Comparison of ENCODE assay signal across 17 mouse cellular contexts in genomic region chr19:11813136-11813535, GRCm38 (mm10). TPM values are rescaled to one million over a fixed set of nuclear protein-coding genes. Genes with fewer than 3 reads are reported as not detected.
A peak's percentile ranks its signal among the peaks of the same experiment; 100 is the strongest.
DNase-seq lines count a peak whose midpoint lies in the region; ATAC-seq and TF ChIP-seq lines count a peak whose summit lies in the region.
"Had no signal": no experiment of that assay in that cellular context is flagged by ENCODE, and none has a peak within 500 bp of the region (broad histone marks: within the 10 kb centered on the region; RNA-seq: fewer than 3 reads in every experiment).

No protein-coding gene starts in this region.

- no peak overlapping the region for H3K4me3 ChIP-seq in heart, postnatal 0 days (ENCODE audit: low read depth, low read length)
- H3K4me3 ChIP-seq in midbrain, embryonic 11.5 days (ENCODE audit: low read depth, low read length) = no peak overlapping the region
- no peak overlapping the region for H3K4me3 ChIP-seq in midbrain, postnatal 0 days (ENCODE audit: low read depth, low read length)
- no peak overlapping the region for H3K4me3 ChIP-seq in midbrain, embryonic 13.5 days (replicated peaks)
- H3K4me3 ChIP-seq: hindbrain, embryonic 12.5 days; limb, embryonic 13.5 days had no signal

- WGBS in heart, postnatal 0 days = 58% methylated on average over 4 of the region's 4 CpGs
- WGBS in midbrain, embryonic 11.5 days = 46% methylated on average over 4 of the region's 4 CpGs
- 42% methylated on average over 4 of the region's 4 CpGs for WGBS in midbrain, postnatal 0 days
- WGBS in midbrain, embryonic 13.5 days = 44% methylated on average over 4 of the region's 4 CpGs

- intact Hi-C loops in heart, postnatal 25 days (cut with DNase I) = no loop called here

- no peaks in the 10 kb centered on the region for H3K4me1 ChIP-seq in heart, postnatal 0 days (ENCODE audit: control insufficient read depth, insufficient read depth)
- H3K4me1 ChIP-seq in midbrain, embryonic 11.5 days (ENCODE audit: control insufficient read depth, insufficient read depth, low read length) = peaks cover 39% of the 10 kb centered on the region
- H3K4me1 ChIP-seq in midbrain, postnatal 0 days (ENCODE audit: insufficient read depth, low read length) = peaks cover 11% of the 10 kb centered on the region; the same call in 1 of the 2 replicates
- H3K4me1 ChIP-seq in midbrain, embryonic 13.5 days (replicated peaks) = peaks cover 55% of the 10 kb centered on the region
- H3K4me1 ChIP-seq: limb, embryonic 13.5 days had no signal

- no peak for ATAC-seq in heart, postnatal 0 days (ENCODE audit: insufficient read depth, low read depth)
- no peak for ATAC-seq in midbrain, embryonic 11.5 days (ENCODE audit: low FRiP score)
- ATAC-seq in midbrain, postnatal 0 days (ENCODE audit: low FRiP score) = no peak
- ATAC-seq in midbrain, embryonic 13.5 days = 0 out of 2 replicates have a peak, but pooled peaks have one; percentile 2
- ATAC-seq: forebrain, postnatal 0 days; intestine, embryonic 16.5 days; liver, postnatal 0 days had no signal

- no peaks in the 10 kb centered on the region for H3K9me3 ChIP-seq in heart, postnatal 0 days (replicated peaks; ENCODE audit: control insufficient read depth, low read length)
- no peaks in the 10 kb centered on the region for H3K9me3 ChIP-seq in midbrain, embryonic 11.5 days (ENCODE audit: control insufficient read depth, low read length)
- no peaks in the 10 kb centered on the region for H3K9me3 ChIP-seq in midbrain, postnatal 0 days (ENCODE audit: low read length)
- H3K9me3 ChIP-seq in midbrain, embryonic 13.5 days = no peaks in the 10 kb centered on the region
- H3K9me3 ChIP-seq: hindbrain, embryonic 12.5 days; limb, embryonic 13.5 days had no signal

- H3K27ac ChIP-seq in heart, postnatal 0 days (ENCODE audit: low read depth) = peak overlapping the region; percentile 81
- peak overlapping the region; percentile 79 for H3K27ac ChIP-seq in midbrain, embryonic 11.5 days (ENCODE audit: low read depth, low read length)
- no peak overlapping the region; the same call in 1 of the 2 replicates for H3K27ac ChIP-seq in midbrain, postnatal 0 days (ENCODE audit: low read depth, low read length)
- peak overlapping the region; percentile 64 for H3K27ac ChIP-seq in midbrain, embryonic 13.5 days
- H3K27ac ChIP-seq: hindbrain, embryonic 12.5 days; limb, embryonic 13.5 days had no signal

- no peak overlapping the region for H3K9ac ChIP-seq in heart, postnatal 0 days (replicated peaks; ENCODE audit: low read depth, low read length)
- no peak overlapping the region for H3K9ac ChIP-seq in midbrain, embryonic 11.5 days (ENCODE audit: low read length)
- no peak overlapping the region for H3K9ac ChIP-seq in midbrain, postnatal 0 days (replicated peaks; ENCODE audit: low read length, poor library complexity, severe bottlenecking)
- no peak overlapping the region for H3K9ac ChIP-seq in midbrain, embryonic 13.5 days (replicated peaks)
- H3K9ac ChIP-seq: forebrain, postnatal 0 days; hindbrain, embryonic 12.5 days; limb, embryonic 13.5 days; liver, postnatal 0 days had no signal

- TF ChIP-seq CTCF in heart, postnatal 0 days (IDR thresholded peaks at IDR 0.05; ENCODE audit: low read depth) = no peak
- TF ChIP-seq CTCF in midbrain, postnatal 0 days (IDR thresholded peaks at IDR 0.05) = no peak

- TF ChIP-seq EP300 in heart, postnatal 0 days (IDR thresholded peaks at IDR 0.05; ENCODE audit: low read depth) = no peak

- DNase-seq in heart, postnatal 0 days (ENCODE audit: low spot score) = no peak
- DNase-seq in heart, postnatal 25 days (ENCODE audit: low spot score) = no peak
- DNase-seq in midbrain, embryonic 11.5 days (ENCODE audit: low spot score, missing footprints) = peak; percentile 89
- no peak for DNase-seq in midbrain, postnatal 0 days (ENCODE audit: low spot score)
- no peak for DNase-seq in cerebellum, postnatal 25 days
- DNase-seq in right cerebral cortex, adult 2 months (ENCODE audit: low spot score in 2 of 2) = no peak
- DNase-seq: cerebellum, adult 9-11 months; forebrain, postnatal 0 days; gastrocnemius, postnatal 14 days; liver, postnatal 0 days had no signal

- H3K36me3 ChIP-seq in heart, postnatal 0 days (replicated peaks; ENCODE audit: control insufficient read depth, insufficient read depth, low read length) = no peaks in the 10 kb centered on the region
- no peaks in the 10 kb centered on the region for H3K36me3 ChIP-seq in midbrain, embryonic 11.5 days (ENCODE audit: control insufficient read depth, insufficient read depth, low read length)
- H3K36me3 ChIP-seq in midbrain, postnatal 0 days (ENCODE audit: insufficient read depth, low read length) = no peaks in the 10 kb centered on the region
- no peaks in the 10 kb centered on the region for H3K36me3 ChIP-seq in midbrain, embryonic 13.5 days
- H3K36me3 ChIP-seq: hindbrain, embryonic 12.5 days; limb, embryonic 13.5 days had no signal

- no peaks in the 10 kb centered on the region for H3K27me3 ChIP-seq in heart, postnatal 0 days (ENCODE audit: control insufficient read depth, insufficient read depth, low read length)
- peaks cover under 1% of the 10 kb centered on the region; the same call in 1 of the 2 replicates for H3K27me3 ChIP-seq in midbrain, embryonic 11.5 days (ENCODE audit: control insufficient read depth, insufficient read depth, low read length)
- H3K27me3 ChIP-seq in midbrain, postnatal 0 days (ENCODE audit: insufficient read depth, low read length) = no peaks in the 10 kb centered on the region
- H3K27me3 ChIP-seq in midbrain, embryonic 13.5 days = peaks cover 18% of the 10 kb centered on the region; the same call in 1 of the 2 replicates

- no peak overlapping the region for H3K4me2 ChIP-seq in heart, postnatal 0 days (ENCODE audit: low read depth, low read length)
- no peak overlapping the region for H3K4me2 ChIP-seq in midbrain, embryonic 11.5 days
- no peak overlapping the region for H3K4me2 ChIP-seq in midbrain, postnatal 0 days (ENCODE audit: low read depth, low read length, poor library complexity, severe bottlenecking)
- no peak overlapping the region for H3K4me2 ChIP-seq in midbrain, embryonic 13.5 days (replicated peaks)
- H3K4me2 ChIP-seq: hindbrain, embryonic 12.5 days; limb, embryonic 13.5 days had no signal

RNA-seq across cellular contexts. Expression of gene Stx3, which starts 6.1 kb away (rescaled TPM):
- total RNA-seq in heart, postnatal 0 days (2014; rRNA removed; ENCODE audit: low replicate concordance) = 8.0 and 10.6 TPM in 2 replicates
- polyA plus RNA-seq in heart, postnatal 0 days (2015; fragmentation: Nextera tagmentation; extraction: Ambion mirVana) = 6.0 and 6.3 TPM in 2 replicates
- 1 to 10 TPM; 3.1 to 4.1 TPM for total RNA-seq in heart, postnatal 25 days (2021)
- polyA plus RNA-seq in midbrain, embryonic 11.5 days (2014; fragmentation: Nextera tagmentation; extraction: Ambion mirVana) = 19.5 and 23.1 TPM in 2 replicates
- 28.8 and 35.0 TPM in 2 replicates for total RNA-seq in midbrain, postnatal 0 days (2014; rRNA removed)
- polyA plus RNA-seq in midbrain, postnatal 0 days (2015; fragmentation: Nextera tagmentation; extraction: Ambion mirVana) = 36.6 and 37.8 TPM in 2 replicates
- polyA plus RNA-seq in midbrain, embryonic 13.5 days (2015; fragmentation: Nextera tagmentation; extraction: Ambion mirVana) = 20.7 and 24.1 TPM in 2 replicates

RNA-seq across cellular contexts. Expression of gene Olfr1417, which starts 25.9 kb away (rescaled TPM):
- total RNA-seq in heart, postnatal 0 days (2014; rRNA removed; ENCODE audit: low replicate concordance) = not detected in 2 replicates
- not detected in 2 replicates for polyA plus RNA-seq in heart, postnatal 0 days (2015; fragmentation: Nextera tagmentation; extraction: Ambion mirVana)
- total RNA-seq in heart, postnatal 25 days (2021) = not detected
- not detected in 2 replicates for polyA plus RNA-seq in midbrain, embryonic 11.5 days (2014; fragmentation: Nextera tagmentation; extraction: Ambion mirVana)
- total RNA-seq in midbrain, postnatal 0 days (2014; rRNA removed) = not detected in 2 replicates
- 0.16 and 0.18 TPM in 2 replicates for polyA plus RNA-seq in midbrain, postnatal 0 days (2015; fragmentation: Nextera tagmentation; extraction: Ambion mirVana)
- polyA plus RNA-seq in midbrain, embryonic 13.5 days (2015; fragmentation: Nextera tagmentation; extraction: Ambion mirVana) = not detected in 2 replicates
- total RNA-seq: forebrain, postnatal 0 days; gastrocnemius, postnatal 14 days; left cerebral cortex, adult 8-10 months; megakaryocyte, adult 5-6 weeks had no signal
- polyA plus RNA-seq: hindbrain, embryonic 12.5 days; intestine, embryonic 16.5 days; limb, embryonic 13.5 days; liver, postnatal 0 days had no signal

RNA-seq across cellular contexts. Expression of gene Mrpl16, which starts 42.9 kb away (rescaled TPM):
- 32.2 and 49.9 TPM in 2 replicates for total RNA-seq in heart, postnatal 0 days (2014; rRNA removed; ENCODE audit: low replicate concordance)
- 97.6 and 99.1 TPM in 2 replicates for polyA plus RNA-seq in heart, postnatal 0 days (2015; fragmentation: Nextera tagmentation; extraction: Ambion mirVana)
- total RNA-seq in heart, postnatal 25 days (2021) = 100 to 1,000 TPM; 103 to 108 TPM
- 57.2 and 60.8 TPM in 2 replicates for polyA plus RNA-seq in midbrain, embryonic 11.5 days (2014; fragmentation: Nextera tagmentation; extraction: Ambion mirVana)
- 15.6 and 22.8 TPM in 2 replicates for total RNA-seq in midbrain, postnatal 0 days (2014; rRNA removed)
- 52.3 and 53.0 TPM in 2 replicates for polyA plus RNA-seq in midbrain, postnatal 0 days (2015; fragmentation: Nextera tagmentation; extraction: Ambion mirVana)
- polyA plus RNA-seq in midbrain, embryonic 13.5 days (2015; fragmentation: Nextera tagmentation; extraction: Ambion mirVana) = 42.8 and 47.4 TPM in 2 replicates

RNA-seq across cellular contexts. Expression of gene Olfr1418, which starts 47.7 kb away (rescaled TPM):
- not detected in 2 replicates for total RNA-seq in heart, postnatal 0 days (2014; rRNA removed; ENCODE audit: low replicate concordance)
- not detected in 2 replicates for polyA plus RNA-seq in heart, postnatal 0 days (2015; fragmentation: Nextera tagmentation; extraction: Ambion mirVana)
- not detected for total RNA-seq in heart, postnatal 25 days (2021)
- not detected in 2 replicates for polyA plus RNA-seq in midbrain, embryonic 11.5 days (2014; fragmentation: Nextera tagmentation; extraction: Ambion mirVana)
- not detected in 2 replicates for total RNA-seq in midbrain, postnatal 0 days (2014; rRNA removed)
- polyA plus RNA-seq in midbrain, postnatal 0 days (2015; fragmentation: Nextera tagmentation; extraction: Ambion mirVana) = not detected in 2 replicates
- not detected in 2 replicates for polyA plus RNA-seq in midbrain, embryonic 13.5 days (2015; fragmentation: Nextera tagmentation; extraction: Ambion mirVana)
- total RNA-seq: forebrain, postnatal 0 days; gastrocnemius, postnatal 14 days; left cerebral cortex, adult 8-10 months; megakaryocyte, adult 5-6 weeks had no signal
- polyA plus RNA-seq: forebrain, postnatal 0 days; hindbrain, embryonic 12.5 days; intestine, embryonic 16.5 days; limb, embryonic 13.5 days; liver, postnatal 0 days; urinary bladder, adult 2 months had no signal
